Mouse (Mus musculus) megakaryocyte, embryonic 14.5 days (primary cell): ENCODE results near the gene Cd8b1.

Source experiments
- FLI1 ChIP-seq: IDR thresholded peaks from 2 replicates; pipeline ENCODE4 v1.6.1; 2012; ENCODE audit warnings: low read length, inconsistent platforms, mixed read lengths
- GATA1 ChIP-seq: IDR thresholded peaks from 3 replicates; pipeline ENCODE4 v1.6.1; 2012; ENCODE audit warnings: mixed read lengths, low read length, inconsistent platforms, borderline replicate concordance

DNA sequence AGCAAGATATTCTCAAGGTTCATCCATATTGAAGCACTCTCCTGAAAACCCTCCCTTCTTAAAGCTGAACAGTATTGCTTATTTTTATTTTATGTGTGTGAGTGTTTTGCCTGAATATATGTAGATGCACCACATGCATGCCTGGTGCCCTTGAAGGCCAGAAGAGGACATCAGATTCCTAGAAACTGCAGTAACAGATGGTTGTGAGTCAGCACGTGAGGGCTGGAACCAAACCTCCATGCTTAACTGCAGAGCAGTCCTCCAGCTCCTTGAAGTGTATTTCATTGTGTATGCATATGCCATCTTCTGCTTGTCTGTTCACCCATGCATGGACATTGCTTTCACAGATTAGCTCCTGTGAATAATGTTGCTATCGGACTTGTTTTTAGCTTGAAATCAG lies 41.4 kb downstream of the Cd8b1 start:
- TF ChIP-seq FLI1 (no peak), GATA1 (no peak)
